Mouse (Mus musculus) R1 (cell line): ENCODE results near the gene Ess2.
"Not testable (repeated sequence)": the region's sequence is repeated elsewhere in the genome, so short reads cannot be mapped to it uniquely, and the experiment has no call there.

Experiments
- DNase-seq: peaks from one replicate; pipeline ENCODE4 v3.0.0-alpha.2; 2018; ENCODE audit warnings: low read depth, low spot score

Ess2 gene

GRCm38 (mm10) chr16:17911052-17911595, at the start of gene Ess2:
Gene Ess2 (minus strand): TSS chr16:17911348.
- peak; percentile 98 for DNase-seq

GRCm38 (mm10) chr16:17956052-17956638, 45.0 kb upstream of the Ess2 start:
- not testable (repeated sequence) for DNase-seq

- no peak for DNase-seq
Observed at GRCm38 (mm10) chr16:17951618-17952017, 40.5 kb upstream of the Ess2 start.

- no peak for DNase-seq
Observed at GRCm38 (mm10) chr16:17950068-17950467, 38.9 kb upstream of the Ess2 start.

DNA sequence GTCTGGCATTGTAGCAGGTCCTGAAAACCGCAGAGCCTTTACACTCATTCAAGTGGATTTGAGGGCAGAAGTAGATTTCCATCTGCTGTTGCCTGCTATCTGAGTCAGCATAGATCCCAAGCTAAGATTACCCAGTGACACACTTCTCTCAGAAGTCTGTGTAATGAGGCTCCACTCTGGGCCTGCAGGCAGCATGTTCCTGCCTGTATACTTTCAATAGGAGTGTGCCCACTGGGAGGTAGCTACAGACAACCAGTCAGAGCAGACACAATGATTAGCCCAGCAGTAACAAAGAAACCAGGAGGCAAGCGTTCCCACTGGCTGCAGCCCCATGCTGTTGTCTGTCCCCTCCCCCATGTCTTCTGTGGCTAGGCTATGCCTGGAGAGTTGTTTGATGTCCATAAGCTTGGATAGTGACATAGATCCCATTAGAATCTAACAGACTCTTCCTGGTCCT, 38.3 kb upstream of the Ess2 start:
- DNase-seq: no peak

GRCm38 (mm10) chr16:17945081-17945831, 34.1 kb upstream of the Ess2 start:
- DNase-seq: no peak

DNA sequence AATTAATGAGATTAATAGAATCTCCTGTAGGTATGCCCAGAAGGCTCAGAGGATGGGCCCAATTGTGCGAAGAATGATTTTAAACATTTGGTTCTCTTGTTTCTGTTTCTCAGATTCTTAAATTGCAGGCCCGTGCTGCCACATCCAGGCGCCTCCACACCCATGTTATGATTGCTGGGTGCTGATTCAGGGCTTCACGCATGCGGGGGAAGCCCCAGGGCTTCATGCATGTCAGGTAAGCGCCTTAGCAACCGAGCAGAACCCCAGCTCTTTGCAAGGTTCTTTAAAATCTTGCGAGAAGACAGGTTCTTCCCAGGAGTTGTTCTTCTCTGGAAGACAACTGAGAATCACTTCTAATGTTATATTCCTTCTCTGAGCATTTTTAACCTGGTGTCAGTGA, 32.3 kb upstream of the Ess2 start:
- no peak for DNase-seq

DNA sequence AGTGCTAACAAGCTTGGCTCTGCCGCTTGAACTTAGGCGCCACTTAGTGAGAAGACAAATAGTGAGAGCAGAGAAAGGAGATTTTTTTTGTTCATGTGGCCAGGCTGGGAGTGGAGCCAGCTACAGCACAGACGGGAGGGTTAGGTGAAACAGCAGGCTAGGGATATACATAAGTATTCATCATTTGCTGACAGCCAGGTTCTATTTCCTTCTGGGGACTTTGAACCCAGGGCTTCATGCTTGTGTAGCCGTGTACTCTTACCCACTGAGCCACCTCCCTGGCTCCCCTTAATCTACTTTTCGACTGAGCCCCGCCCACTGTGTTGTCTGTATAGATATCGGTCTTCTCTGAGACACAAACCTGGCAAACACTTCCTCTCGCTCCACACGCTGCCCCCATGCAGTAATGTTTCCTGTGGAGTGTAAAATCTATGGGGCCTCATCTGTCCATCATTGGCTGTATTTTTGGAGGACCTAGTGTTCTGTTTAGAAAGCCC, 28.2 kb upstream of the Ess2 start:
- DNase-seq: no peak

DNA sequence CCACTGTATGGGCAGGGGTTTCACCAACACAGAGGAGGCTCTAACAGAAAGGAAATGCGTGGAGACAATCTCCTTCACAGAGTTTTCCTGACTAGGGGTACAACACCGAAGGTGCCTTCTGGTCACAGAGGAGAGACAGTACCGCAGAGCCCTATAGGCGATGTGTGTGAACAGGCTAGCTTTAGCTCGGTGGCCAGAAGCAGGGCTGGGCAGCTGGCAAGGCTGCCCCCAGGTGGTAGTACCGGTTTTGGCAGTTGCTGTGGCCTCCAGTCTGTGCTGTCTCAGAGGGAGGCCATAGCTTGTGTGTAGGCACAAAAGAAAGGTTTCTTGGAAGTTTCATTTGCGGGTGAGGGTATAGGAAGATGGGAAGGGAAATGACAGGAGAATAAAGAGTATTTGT, 27.7 kb upstream of the Ess2 start:
- DNase-seq: peak; percentile 70

DNA sequence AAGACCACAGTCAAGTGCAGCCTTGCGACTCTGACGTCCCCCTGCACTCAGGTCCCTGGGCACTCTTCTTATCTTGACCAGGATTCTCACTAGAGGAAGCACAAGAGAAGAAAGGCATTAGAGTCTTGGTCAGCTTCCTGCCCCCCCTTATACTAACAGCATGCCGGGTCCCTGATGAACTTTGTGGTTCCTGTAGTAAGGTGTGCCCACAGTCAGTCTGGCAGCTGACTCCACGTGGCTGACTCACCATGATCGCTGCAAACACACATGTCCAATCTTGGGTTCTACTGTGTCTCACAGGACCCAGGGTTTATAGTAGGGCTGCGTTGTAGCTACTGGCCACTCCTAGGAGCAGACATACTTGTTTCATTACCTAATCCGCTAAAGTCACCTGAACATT, 27.0 kb upstream of the Ess2 start:
- no peak for DNase-seq

- no peak for DNase-seq
Observed at GRCm38 (mm10) chr16:17936776-17937175, 25.6 kb upstream of the Ess2 start.

DNA sequence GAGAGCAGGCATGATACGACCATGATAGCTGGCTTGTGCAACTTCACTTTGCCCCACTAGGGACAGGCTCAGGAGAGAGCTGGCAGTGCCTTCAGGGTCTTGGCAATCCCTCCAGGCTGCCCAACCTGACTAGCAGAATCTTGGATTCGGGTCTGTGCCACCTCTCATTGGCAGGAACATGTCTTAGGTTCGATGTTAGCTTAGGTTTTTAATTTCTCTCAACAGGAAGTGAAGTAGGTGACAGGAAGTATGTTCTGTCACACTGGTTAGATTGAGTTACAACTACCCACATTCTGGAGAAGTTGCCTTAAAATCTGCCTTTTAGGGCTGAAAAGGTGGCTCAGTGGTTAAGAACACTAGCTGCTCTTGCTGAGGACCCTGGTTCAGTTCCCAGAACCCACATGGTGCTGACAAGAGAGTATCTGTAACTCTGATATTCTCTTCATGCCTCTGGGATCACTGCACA, 23.3 kb upstream of the Ess2 start:
- DNase-seq: no peak

DNA sequence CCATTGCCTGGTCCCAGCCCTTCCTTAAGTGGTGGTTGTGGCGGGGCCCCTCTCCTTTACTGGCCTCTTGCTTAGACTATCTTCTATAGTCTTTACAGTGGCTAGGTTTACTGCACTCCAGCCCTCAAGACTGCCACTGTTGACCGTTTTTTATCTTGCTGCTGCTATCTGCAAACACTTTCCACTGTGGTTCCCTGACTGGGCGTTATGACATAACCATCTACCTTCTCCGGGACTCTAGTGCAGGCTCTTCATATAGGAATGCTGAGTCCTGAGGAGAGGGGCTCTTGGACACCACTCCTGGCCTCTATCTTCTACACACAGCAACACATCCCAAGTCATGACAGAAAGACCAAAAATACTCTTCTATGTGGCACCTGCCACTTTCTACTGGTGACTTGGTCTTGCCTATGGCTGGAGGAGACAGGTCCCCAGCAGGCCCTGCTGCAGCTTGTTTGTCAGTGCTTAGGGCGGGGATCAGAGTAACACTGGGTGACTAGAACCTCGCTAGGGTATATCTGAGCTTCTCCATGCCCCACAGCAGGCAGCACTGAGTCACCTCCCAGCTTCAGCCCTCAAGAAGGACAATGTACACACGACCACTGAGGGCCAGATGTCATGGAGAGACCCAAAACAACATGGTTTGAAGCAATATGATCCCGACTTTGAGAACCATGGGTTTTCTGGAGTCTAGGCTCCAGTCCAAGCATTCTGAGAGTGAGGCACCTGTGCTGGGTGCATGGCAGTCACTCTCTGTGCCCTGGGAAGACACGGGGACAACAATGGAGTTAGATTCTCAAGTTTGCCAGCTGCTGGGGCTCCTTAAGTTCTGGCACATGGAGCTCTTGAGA, 22.7 kb upstream of the Ess2 start:
- no peak for DNase-seq

DNA sequence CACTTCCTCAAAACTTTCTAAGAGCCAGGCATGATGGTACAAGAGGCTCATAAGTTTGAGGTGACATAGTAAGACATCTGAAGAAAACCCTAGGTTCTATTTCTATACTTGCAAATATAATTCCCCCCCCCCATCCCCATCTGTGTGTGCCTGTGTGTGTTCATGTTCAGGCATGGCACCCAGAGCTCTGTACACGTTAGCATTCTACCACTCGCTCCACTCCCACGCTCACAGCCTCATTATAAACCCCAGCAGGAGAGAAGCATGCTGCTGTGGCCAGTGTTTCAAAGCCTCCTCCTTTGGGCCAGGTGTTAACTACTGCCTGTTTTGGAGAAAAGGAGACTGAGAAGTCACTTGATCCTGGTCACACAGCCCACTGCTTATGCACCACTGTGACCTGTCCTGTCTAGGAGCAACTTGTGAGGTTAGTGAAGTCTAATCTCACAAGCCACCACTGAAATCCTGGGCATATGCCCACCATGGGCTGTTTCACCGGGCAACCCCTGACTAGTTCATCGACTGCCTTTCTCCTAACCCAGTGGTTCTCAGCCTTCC, 20.8 kb upstream of the Ess2 start:
- DNase-seq: no peak

- no peak for DNase-seq
Observed at GRCm38 (mm10) chr16:17929631-17930030, 18.5 kb upstream of the Ess2 start.

DNA sequence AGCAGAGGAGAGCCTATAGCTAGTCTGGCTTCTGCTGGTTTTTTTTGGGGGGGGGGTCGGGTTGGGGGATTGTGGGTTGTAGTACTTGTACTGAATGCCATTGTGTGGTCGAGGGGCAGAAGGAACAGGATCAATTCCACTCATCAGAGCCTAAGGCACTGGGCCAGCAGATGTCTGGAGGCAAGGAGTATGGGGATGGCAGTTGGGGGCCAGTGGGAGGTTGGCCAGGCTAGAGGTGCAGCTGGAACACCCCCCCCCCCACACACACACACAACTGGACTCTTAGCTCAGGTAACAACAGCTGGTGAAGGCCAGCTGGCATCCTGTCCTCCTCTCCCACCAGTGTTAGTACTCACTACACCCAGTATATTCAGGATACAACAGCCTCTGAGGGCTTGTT, 18.1 kb upstream of the Ess2 start:
- no peak for DNase-seq

- DNase-seq: peak; percentile 99
Observed at GRCm38 (mm10) chr16:17928627-17929104, 17.5 kb upstream of the Ess2 start.

DNA sequence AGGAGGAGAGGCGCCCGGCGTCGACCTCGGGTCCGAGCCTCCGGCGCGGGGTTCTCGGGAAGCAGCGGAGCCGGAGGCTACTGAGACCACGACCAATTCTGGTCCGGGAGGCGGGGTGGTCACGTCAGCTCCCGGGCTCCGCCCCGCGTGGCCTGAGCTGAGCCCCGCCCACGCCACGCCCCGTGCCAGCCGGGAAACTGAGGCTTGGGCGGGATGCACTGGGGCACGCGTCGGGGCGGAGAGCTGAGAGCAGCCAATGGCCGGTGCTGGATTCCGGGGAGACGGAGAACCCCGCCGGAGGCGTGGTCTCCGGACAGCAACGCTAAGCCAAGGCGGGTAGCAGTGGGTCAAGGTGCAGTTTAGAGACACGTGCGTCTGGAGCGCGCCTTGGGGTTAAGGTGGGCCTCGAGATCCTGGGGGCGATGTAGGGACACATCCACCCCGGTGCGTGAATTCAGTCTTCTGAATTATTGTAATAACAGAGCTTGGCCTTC, 17.0 kb upstream of the Ess2 start, which contains the start of gene Slc25a1:
Gene Slc25a1 (minus strand): TSS at position 133 of the 494 bp plus-strand sequence.
- peak; percentile 93 for DNase-seq

DNA sequence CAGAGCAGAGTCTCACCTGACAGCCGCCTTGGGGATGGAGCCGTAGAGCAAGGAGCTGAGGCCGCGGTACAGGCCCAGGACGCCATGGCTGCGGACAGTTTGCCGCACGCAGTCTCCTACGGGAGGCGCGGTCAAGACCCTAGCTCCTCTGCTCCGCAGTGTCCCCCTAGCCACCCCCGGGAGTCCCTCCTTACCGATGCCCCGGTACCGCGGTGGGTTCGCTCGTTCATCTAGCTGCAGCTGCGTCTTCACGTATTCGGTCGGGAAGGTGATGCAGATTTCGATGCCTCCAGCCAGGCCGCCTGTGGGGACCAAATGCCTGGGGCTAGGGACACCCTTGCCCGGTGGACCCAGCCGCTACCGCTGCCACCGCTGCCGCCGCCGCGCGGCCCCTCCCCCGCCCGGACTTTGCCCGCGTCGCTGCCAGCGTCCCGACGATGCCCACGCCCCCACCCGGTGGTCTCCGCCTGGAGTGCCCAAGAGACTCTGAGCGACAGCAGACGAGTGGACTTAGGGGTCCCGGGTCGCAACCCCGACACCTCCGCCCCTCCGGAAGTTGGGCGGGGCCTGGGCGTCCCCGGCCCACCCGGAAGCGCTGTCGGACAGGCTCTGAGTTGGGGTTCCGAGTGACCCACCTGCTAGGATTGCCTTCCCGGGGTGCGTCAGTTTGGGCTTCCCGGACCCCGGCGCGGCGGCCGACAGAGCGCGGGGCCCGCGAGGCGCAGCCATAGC, 16.4 kb upstream of the Ess2 start:
- peak; percentile 34 for DNase-seq

GRCm38 (mm10) chr16:17922163-17922538, 11.0 kb upstream of the Ess2 start:
- no peak for DNase-seq
